Mouse (Mus musculus) ES-Bruce4 (cell line): Measurements from ENCODE around the gene Fam102a. TPM values are rescaled to one million over a fixed set of nuclear protein-coding genes. Genes with fewer than 3 reads are reported as not detected.

Experiments
- H3K27ac ChIP-seq: 2 replicates; pipeline ENCODE4 v1.5.1; 2012; ENCODE audit warnings: low read length, inconsistent platforms; ENCODE audit not compliant: insufficient read depth
- H3K27me3 ChIP-seq: 2 replicates; pipeline ENCODE4 v1.6.1; 2012; ENCODE audit warnings: mild to moderate bottlenecking, low read length, inconsistent platforms; ENCODE audit not compliant: control insufficient read depth, poor library complexity, insufficient read depth, severe bottlenecking
- H3K36me3 ChIP-seq: 2 replicates; pipeline ENCODE4 v1.6.1; 2012; ENCODE audit warnings: inconsistent platforms, mild to moderate bottlenecking, low read length, moderate library complexity; ENCODE audit not compliant: control insufficient read depth, poor library complexity, insufficient read depth, severe bottlenecking
- H3K4me1 ChIP-seq: one replicate; pipeline ENCODE4 v1.8.1; 2011; ENCODE audit warnings: low read length; ENCODE audit not compliant: control insufficient read depth, insufficient read depth
- H3K4me3 ChIP-seq: 2 replicates; pipeline ENCODE4 v1.5.1; 2011; ENCODE audit warnings: low read depth, mild to moderate bottlenecking, low read length
- H3K9ac ChIP-seq: 2 replicates; pipeline ENCODE4 v1.6.1; 2012; ENCODE audit warnings: low read depth, mild to moderate bottlenecking, inconsistent platforms; ENCODE audit not compliant: poor library complexity, severe bottlenecking
- H3K9me3 ChIP-seq: replicated peaks from 2 replicates; pipeline ENCODE4 v1.6.1; 2012; ENCODE audit warnings: mild to moderate bottlenecking, low read length, inconsistent platforms; ENCODE audit not compliant: control insufficient read depth, poor library complexity, insufficient read depth, severe bottlenecking
- CTCF ChIP-seq: IDR thresholded peaks from one replicate; pipeline ENCODE4 v1.8.1; 2011; ENCODE audit warnings: low read depth, low read length
- EP300 ChIP-seq: IDR thresholded peaks from 2 replicates; pipeline ENCODE4 v1.6.1; 2011; ENCODE audit warnings: low read depth, low read length; ENCODE audit not compliant: insufficient read depth
- POLR2A ChIP-seq: IDR thresholded peaks from one replicate; pipeline ENCODE4 v1.8.1; 2011; ENCODE audit warnings: low read length; ENCODE audit not compliant: insufficient read depth
- polyA plus RNA-seq: library from polyadenylated mRNA; stranded (reverse); fragments of >200 nt; gene quantifications from 2 replicates; pipeline ENCODE4 v1.2.4, GENCODE M21; 2011; ENCODE audit warnings: low read depth; ENCODE audit not compliant: missing spikeins, insufficient read depth, insufficient read length

The Fam102a gene
- polyA plus RNA-seq, 1 experiment, result 12.2 TPM

DNA sequence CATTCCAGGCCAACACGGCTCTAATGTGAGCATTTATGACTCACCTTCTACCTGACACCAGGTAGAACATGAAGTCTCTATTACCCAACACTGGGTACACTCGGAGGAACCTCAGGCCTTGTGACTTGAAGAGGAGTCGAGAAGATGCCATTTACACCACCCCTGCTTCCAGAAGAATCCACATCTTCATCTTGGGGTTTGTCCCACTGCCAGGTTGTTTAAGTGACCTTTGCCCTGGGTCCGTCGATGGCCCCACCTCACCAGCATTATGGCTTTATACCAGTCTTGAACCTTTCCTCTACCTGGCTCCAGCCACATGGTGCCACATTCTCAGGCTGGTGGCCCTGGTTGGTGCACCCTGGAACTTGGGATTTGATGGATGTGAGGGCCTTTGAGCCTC lies 62.1 kb downstream of the Fam102a start:
- no peaks in the 10 kb centered on the region for H3K27me3 ChIP-seq
- no peak overlapping the region for H3K9ac ChIP-seq
- H3K9me3 ChIP-seq, result no peaks in the 10 kb centered on the region
- H3K27ac ChIP-seq, result no peak overlapping the region
- no peak overlapping the region for H3K4me3 ChIP-seq
- H3K36me3 ChIP-seq, result no peaks in the 10 kb centered on the region
- TF ChIP-seq EP300 (no peak), CTCF (no peak), POLR2A (no peak)
- peaks cover 2% of the 10 kb centered on the region for H3K4me1 ChIP-seq

DNA sequence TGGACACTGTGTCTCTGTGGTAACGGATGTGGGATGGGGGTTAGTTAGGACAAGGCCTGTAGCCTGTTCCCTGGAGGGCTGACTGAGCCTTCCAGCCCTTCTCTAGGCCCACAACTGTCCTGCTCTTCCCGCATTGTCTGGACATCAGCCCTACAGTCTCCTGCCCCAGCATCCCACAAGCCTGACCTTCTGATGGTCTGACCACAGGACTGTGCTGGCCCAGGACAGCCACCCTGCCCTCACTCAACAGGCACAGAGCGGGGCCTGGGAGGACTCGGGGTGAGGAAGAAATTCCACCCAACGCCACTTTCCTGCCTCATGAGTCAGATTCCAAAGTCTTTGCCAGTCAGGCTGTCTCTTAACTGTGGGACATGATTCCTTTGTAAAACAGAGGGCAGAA lies 62.6 kb downstream of the Fam102a start:
- no peaks in the 10 kb centered on the region for H3K27me3 ChIP-seq
- H3K9ac ChIP-seq, result no peak overlapping the region
- TF ChIP-seq POLR2A (no peak), CTCF (no peak), EP300 (no peak)
- no peak overlapping the region for H3K27ac ChIP-seq
- H3K4me3 ChIP-seq, result no peak overlapping the region
- H3K36me3 ChIP-seq, result no peaks in the 10 kb centered on the region
- H3K4me1 ChIP-seq, result peaks cover 2% of the 10 kb centered on the region
- H3K9me3 ChIP-seq, result no peaks in the 10 kb centered on the region

DNA sequence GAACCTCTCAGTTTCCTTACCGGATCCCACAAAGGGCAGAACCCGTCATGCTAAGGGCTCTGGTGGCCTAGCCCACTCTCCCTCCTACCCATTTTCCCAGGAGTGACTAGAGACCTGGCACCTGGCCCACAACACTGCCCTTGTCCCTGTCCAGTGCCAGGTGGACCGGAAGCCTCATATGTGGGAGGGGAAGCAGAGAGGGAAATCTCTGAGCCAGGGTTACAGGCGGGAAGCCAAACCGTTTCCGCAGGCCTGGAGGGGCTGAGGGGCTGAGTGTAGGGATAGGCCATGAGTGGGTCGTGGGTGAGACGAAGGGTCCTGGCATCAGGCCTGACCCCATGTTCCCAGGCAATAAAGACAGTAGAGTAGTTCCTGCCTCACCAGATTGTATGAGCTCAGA lies 63.4 kb downstream of the Fam102a start:
- Histone ChIP-seq H3K9ac (no peak overlapping the region), H3K4me1 (peaks cover 2% of the 10 kb centered on the region), H3K9me3 (no peaks in the 10 kb centered on the region), H3K36me3 (no peaks in the 10 kb centered on the region), H3K27me3 (no peaks in the 10 kb centered on the region), H3K4me3 (no peak overlapping the region), H3K27ac (no peak overlapping the region)
- TF ChIP-seq CTCF, result no peak

DNA sequence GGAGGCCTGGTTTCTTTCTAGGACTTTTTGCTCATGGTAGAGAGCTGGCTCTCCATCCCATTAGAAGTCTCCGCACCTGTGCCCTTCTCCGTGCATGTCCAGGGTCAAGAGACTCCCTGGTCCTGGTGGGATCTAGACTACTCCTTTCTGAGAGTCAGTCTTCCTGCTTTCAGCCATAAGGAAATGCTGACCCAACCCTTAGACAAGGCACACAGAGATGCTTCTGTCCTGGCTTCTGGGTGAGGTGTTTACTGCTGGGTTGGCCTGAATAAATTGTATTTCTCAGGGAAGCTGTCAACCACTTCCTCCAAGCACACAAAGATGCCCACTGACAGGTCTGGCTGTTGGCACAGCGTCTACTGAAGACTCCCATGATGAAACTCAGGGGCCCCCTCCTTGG lies 64.3 kb downstream of the Fam102a start, which contains the start of gene St6galnac6:
Gene St6galnac6 (plus strand): TSS at position 301 of the 400 bp plus-strand sequence.
- TF ChIP-seq EP300, result no peak
- TF ChIP-seq POLR2A, result no peak
- no peak for TF ChIP-seq CTCF
- H3K36me3 ChIP-seq, result no peaks in the 10 kb centered on the region
- no peaks in the 10 kb centered on the region for H3K9me3 ChIP-seq
- peaks cover 2% of the 10 kb centered on the region for H3K4me1 ChIP-seq
- no peak within 1 kb of the TSS for H3K27ac ChIP-seq
- no peaks in the 10 kb centered on the region for H3K27me3 ChIP-seq
- H3K9ac ChIP-seq, result no peak within 1 kb of the TSS
- H3K4me3 ChIP-seq, result no peak within 1 kb of the TSS

DNA sequence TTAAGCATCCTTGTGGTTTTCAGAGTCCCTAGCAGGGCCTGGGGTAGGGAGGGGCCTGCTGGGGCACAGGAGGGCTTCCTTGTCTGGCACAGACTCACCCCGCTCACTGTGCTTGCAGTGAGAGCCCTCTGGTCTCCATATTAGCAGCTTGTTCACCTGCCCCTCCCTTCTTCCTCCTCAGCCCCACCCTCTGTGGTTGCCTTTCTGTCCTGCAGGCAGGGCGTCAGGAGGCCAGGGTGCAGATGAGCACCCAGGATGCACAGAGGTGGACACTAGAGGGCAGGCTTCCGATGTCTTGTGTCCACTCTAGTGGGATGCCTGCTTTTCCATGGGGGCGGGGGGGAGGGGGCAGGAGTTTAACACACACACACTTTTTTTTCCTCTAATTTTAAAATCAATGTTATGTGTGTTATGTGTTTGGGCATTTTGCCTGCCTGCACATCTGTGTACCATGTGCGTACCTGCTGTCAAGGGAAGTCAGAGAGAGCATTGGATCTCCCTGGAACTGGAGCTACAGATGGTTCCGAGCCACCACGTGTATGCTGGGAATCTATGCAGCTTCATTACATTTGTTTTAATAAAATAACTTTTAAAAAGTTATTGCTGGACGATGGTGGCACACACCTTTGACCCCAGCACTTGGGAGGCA lies 66.4 kb downstream of the Fam102a start:
- no peak overlapping the region for H3K9ac ChIP-seq
- no peak overlapping the region for H3K27ac ChIP-seq
- no peaks in the 10 kb centered on the region for H3K27me3 ChIP-seq

DNA sequence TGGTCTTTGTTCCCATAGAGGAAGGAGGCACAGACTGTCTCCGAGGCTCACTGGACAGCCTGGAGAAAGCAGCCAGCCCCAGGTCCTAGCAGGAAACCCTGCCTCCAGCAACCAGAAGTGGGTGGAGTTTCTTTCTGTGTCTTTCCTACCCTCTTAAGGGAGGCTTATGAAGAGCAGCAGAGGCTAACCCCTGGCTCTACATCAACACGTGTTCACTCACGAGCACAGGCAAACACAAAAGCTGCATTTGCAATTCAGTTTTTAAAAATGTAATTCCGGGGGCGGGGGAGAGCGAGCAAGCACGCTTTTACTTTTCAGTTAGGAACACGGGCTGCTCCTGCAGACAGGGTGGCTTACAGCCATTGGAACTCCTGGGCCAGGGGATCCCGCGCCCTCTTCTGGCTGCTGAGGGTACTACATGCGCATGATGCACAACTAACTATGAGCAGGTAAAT lies 67.5 kb downstream of the Fam102a start:
- TF ChIP-seq POLR2A, result no peak
- peak; percentile 89 for TF ChIP-seq CTCF
- peaks cover 2% of the 10 kb centered on the region for H3K4me1 ChIP-seq
- H3K4me3 ChIP-seq, result peak overlapping the region; percentile 64
- H3K9ac ChIP-seq, result no peak overlapping the region
- no peaks in the 10 kb centered on the region for H3K9me3 ChIP-seq
- H3K27ac ChIP-seq, result no peak overlapping the region
- H3K36me3 ChIP-seq, result no peaks in the 10 kb centered on the region
- H3K27me3 ChIP-seq, result no peaks in the 10 kb centered on the region

More for the DNA sequence above, 66.4 kb downstream of the Fam102a start:
- H3K9me3 ChIP-seq, result no peaks in the 10 kb centered on the region
- H3K4me3 ChIP-seq, result no peak overlapping the region
- H3K4me1 ChIP-seq, result peaks cover 2% of the 10 kb centered on the region
- no peaks in the 10 kb centered on the region for H3K36me3 ChIP-seq
- no peak for TF ChIP-seq POLR2A
- TF ChIP-seq CTCF, result peak; percentile 80
